Mouse (Mus musculus): ENCODE data around the gene Tbx10. TPM values are rescaled to one million over a fixed set of nuclear protein-coding genes. Genes with fewer than 3 reads are reported as not detected.
"Not testable (repeated sequence)": the region's sequence is repeated elsewhere in the genome, so short reads cannot be mapped to it uniquely, and the experiment has no call there.

Gene Tbx10
- total and polyA plus RNA-seq, 2 experiments from 2014 or later = not detected

DNA sequence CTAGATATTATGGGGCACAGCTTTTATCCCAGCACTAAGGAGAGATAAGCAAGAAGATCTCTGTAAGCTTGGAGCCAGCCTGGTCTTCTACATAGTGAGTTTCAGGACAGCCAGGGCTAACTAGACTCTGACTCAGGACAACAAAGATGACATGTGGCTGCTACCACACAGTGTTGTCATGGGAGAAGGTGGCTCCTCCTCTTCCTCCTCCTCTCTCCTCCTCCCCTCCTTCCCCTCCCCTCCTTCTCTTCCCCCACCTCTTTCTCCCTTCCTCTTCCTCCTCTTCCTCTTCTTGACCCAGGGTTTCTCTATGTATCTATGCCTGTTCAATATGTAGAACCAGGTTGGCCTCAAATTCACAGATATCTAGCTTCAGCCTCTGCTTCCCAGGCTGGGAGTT is 41.1 kb upstream of the Tbx10 start:
- Histone ChIP-seq H3K4me2 (ENCODE audit: low read depth) (no peak overlapping the region), H3K4me3 (ENCODE audit: low read depth, low read length) (no peak overlapping the region), H3K27ac (ENCODE audit: low read depth, low read length) (no peak overlapping the region), H3K9me3 (ENCODE audit: low read length) (no peaks in the 10 kb centered on the region), H3K9ac (no peak overlapping the region), H3K36me3 (ENCODE audit: insufficient read depth) (no peaks in the 10 kb centered on the region), H3K27me3 (ENCODE audit: insufficient read depth, low read length) (no peaks in the 10 kb centered on the region; the same call in 1 of the 2 replicates), H3K4me1 (ENCODE audit: insufficient read depth) (no peaks in the 10 kb centered on the region)
- ATAC-seq (no peak), DNase-seq (no peak)
- TF ChIP-seq CTCF (IDR thresholded peaks at IDR 0.05; ENCODE audit: low read depth) = no peak

DNA sequence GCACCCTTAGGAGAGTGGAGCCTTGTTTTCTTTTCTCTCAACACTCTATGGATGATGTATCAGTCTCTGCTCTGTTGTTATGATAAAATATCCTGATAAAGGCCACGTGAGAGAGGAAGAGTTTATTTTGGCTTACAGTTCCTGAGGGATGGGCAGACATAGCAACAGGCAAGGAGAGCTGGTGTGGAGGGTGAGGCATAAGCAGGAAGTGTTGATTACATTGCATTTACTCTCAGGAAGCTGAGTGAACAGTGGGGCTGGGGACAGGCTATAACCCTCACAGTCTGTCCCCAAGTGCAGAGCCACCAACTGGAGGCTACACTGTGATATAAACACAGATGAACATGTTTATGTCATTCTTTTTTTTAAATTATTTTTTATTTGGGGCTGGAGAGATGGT is 40.5 kb upstream of the Tbx10 start:
- ATAC-seq = no peak

DNA sequence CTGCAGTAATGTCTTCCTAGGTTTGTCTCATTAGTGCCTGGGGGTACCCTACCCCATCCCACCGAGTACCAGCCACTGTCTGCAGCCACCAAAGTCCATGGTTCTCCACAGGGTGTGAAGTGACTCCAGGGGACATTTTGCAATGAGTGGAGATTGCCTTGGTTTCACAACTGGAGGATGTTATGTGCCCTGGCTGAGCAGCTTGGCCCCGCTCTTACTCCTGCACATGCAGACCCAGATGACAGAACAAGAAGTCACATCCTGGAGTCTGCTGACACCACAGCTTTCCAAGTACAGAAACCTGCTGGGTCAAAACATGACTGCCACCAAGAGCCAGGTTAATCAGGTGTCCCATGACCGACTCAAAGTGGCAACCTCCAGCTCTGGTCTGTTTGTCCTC is 37.5 kb upstream of the Tbx10 start:
- ATAC-seq (no peak), DNase-seq (no peak)
- Histone ChIP-seq H3K27me3 (ENCODE audit: insufficient read depth, low read length) (no peaks in the 10 kb centered on the region; the same call in 1 of the 2 replicates), H3K9me3 (ENCODE audit: low read length) (no peaks in the 10 kb centered on the region), H3K9ac (no peak overlapping the region), H3K36me3 (ENCODE audit: insufficient read depth) (no peaks in the 10 kb centered on the region), H3K4me2 (ENCODE audit: low read depth) (no peak overlapping the region), H3K4me3 (ENCODE audit: low read depth, low read length) (no peak overlapping the region), H3K4me1 (ENCODE audit: insufficient read depth) (no peaks in the 10 kb centered on the region), H3K27ac (ENCODE audit: low read depth, low read length) (no peak overlapping the region)
- TF ChIP-seq CTCF (IDR thresholded peaks at IDR 0.05; ENCODE audit: low read depth) = no peak
- WGBS = 80% methylated on average over 3 of the region's 3 CpGs

More for the DNA sequence above, 40.5 kb upstream of the Tbx10 start:
- no peaks in the 10 kb centered on the region for H3K9me3 ChIP-seq (ENCODE audit: low read length)
- no peak overlapping the region for H3K4me2 ChIP-seq (ENCODE audit: low read depth)
- WGBS = 48% methylated on average over 1 of the region's 1 CpGs
- TF ChIP-seq CTCF (IDR thresholded peaks at IDR 0.05; ENCODE audit: low read depth) = no peak
- H3K27ac ChIP-seq (ENCODE audit: low read depth, low read length) = no peak overlapping the region
- H3K36me3 ChIP-seq (ENCODE audit: insufficient read depth) = no peaks in the 10 kb centered on the region
- H3K9ac ChIP-seq = no peak overlapping the region
- DNase-seq = no peak
- H3K27me3 ChIP-seq (ENCODE audit: insufficient read depth, low read length) = no peaks in the 10 kb centered on the region; the same call in 1 of the 2 replicates
- no peaks in the 10 kb centered on the region for H3K4me1 ChIP-seq (ENCODE audit: insufficient read depth)
- H3K4me3 ChIP-seq (ENCODE audit: low read depth, low read length) = no peak overlapping the region

DNA sequence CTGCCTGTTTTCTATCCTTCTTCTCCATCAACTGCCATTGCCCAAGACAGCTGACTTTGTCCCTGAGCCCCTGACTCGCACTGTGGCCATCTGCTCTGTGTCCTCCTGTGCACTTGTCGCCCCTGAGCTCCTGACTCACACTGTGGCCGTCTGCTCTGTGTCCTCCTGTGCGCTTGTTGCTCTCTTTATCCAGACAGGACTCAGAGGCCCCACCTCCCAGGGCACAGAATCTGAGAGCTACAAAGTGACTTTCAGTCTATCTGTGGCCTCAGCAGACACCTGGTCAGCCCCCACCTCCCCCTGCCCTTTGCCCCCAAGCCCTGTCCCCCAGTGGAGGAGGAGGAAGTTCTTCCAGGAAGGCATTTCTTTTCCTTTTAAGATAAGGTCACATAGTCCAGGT is 36.7 kb upstream of the Tbx10 start:
- Histone ChIP-seq H3K36me3 (ENCODE audit: insufficient read depth) (no peaks in the 10 kb centered on the region), H3K27me3 (ENCODE audit: insufficient read depth, low read length) (no peaks in the 10 kb centered on the region; the same call in 1 of the 2 replicates), H3K4me3 (ENCODE audit: low read depth, low read length) (no peak overlapping the region), H3K4me2 (ENCODE audit: low read depth) (no peak overlapping the region), H3K9ac (no peak overlapping the region), H3K4me1 (ENCODE audit: insufficient read depth) (no peaks in the 10 kb centered on the region), H3K9me3 (ENCODE audit: low read length) (no peaks in the 10 kb centered on the region), H3K27ac (ENCODE audit: low read depth, low read length) (no peak overlapping the region)
- TF ChIP-seq CTCF (IDR thresholded peaks at IDR 0.05; ENCODE audit: low read depth) = no peak
- DNase-seq = no peak
- ATAC-seq = no peak
- WGBS = 61% methylated on average over 4 of the region's 4 CpGs

DNA sequence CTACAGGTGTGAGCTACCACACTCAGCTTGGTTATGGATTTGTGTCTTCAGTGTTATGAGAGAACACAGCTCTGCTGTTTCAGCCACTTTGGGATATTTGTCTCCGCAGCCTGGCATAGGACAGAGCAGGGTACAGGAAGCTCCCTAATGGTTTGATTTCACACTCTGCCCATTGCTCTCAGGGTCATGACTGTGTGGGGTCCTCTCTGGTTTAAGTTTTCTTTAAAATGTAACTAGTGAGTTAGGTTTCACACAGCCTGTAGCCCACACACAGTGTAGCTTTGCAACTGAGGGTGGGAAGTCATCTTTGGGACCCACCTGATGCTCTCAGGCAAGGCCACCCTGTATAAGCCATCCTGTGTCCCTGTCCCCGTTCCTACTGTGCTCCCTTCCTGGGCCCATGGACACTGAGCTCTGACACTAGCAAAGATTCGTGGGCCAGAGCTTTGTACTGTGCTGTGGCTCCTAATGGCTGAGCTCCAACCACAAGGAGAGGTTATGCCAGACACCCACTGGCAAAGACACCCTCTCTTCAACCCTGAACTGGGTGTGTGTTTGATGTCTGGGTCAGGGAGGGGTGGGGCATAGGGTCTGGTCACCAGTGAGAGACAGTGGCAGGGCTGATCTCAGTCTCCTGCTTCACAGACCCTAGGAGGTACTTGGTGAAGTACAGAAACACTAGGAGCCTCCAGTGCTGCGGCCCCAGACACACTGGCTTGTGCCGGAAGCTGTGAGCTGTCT is 35.1 kb upstream of the Tbx10 start:
- H3K36me3 ChIP-seq (ENCODE audit: insufficient read depth); H3K4me2 ChIP-seq (ENCODE audit: low read depth); H3K27ac ChIP-seq (ENCODE audit: low read depth, low read length); H3K9me3 ChIP-seq (ENCODE audit: low read length); DNase-seq; H3K4me1 ChIP-seq (ENCODE audit: insufficient read depth); ATAC-seq; H3K27me3 ChIP-seq (ENCODE audit: insufficient read depth, low read length); H3K9ac ChIP-seq; H3K4me3 ChIP-seq (ENCODE audit: low read depth, low read length): not testable (repeated sequence)
- WGBS = 77% methylated on average over 5 of the region's 5 CpGs

DNA sequence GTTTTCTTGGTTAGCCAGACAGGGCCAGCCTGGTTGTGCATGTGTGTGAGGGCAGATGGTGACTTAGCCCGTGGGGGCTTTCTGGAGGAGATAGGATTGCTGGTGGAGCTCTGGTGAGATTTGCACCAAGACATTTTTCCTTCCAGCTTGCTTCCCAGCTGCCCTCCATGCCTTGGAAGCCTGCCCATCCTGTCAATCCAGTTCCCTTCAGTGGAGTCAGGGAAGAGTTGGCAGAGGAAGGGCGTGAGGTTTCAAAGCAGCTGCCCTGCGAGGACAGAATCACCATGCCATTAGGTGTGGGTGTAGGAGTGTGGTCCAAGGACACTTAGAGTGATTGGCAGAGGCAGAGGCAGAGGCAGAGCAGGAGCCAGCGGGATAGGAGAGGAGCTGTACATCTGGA is 34.1 kb upstream of the Tbx10 start, which contains the start of gene Aldh3b3:
TSS of gene Aldh3b3 (plus strand) at position 176 of the 400 bp plus-strand sequence.
- DNase-seq (no peak), ATAC-seq (no peak)
- Histone ChIP-seq H3K4me1 (ENCODE audit: insufficient read depth) (no peaks in the 10 kb centered on the region), H3K4me2 (ENCODE audit: low read depth) (no peak within 1 kb of the TSS), H3K27ac (ENCODE audit: low read depth, low read length) (no peak within 1 kb of the TSS), H3K9me3 (ENCODE audit: low read length) (no peaks in the 10 kb centered on the region), H3K27me3 (ENCODE audit: insufficient read depth, low read length) (no peaks in the 10 kb centered on the region; the same call in 1 of the 2 replicates), H3K9ac (no peak within 1 kb of the TSS), H3K4me3 (ENCODE audit: low read depth, low read length) (no peak within 1 kb of the TSS), H3K36me3 (ENCODE audit: insufficient read depth) (no peaks in the 10 kb centered on the region)
- TF ChIP-seq CTCF (IDR thresholded peaks at IDR 0.05; ENCODE audit: low read depth) = no peak
- WGBS = 57% methylated on average over 4 of the region's 4 CpGs

DNA sequence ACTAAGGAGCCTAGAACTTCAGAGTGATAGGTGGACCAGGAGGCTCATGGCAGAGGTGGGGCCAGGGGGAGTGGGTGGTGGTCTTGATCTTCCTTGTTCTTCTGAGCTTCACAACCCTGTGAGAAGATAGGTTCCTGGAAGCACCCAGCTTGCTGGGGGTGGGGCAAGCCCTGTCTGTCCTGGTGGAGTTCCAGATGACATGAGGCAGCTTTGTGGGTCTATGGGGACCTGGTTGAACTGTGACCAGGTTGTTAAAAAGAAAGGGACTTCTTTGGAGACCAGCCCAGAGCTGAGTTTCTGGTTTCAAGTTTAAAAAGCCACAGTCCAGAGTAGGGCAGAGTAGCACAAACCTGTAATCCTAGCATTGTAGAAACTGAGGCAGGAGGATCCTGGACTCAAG is 33.5 kb upstream of the Tbx10 start:
- H3K36me3 ChIP-seq (ENCODE audit: insufficient read depth) = no peaks in the 10 kb centered on the region
- no peak overlapping the region for H3K9ac ChIP-seq
- no peak overlapping the region for H3K4me2 ChIP-seq (ENCODE audit: low read depth)
- no peaks in the 10 kb centered on the region for H3K4me1 ChIP-seq (ENCODE audit: insufficient read depth)
- ATAC-seq = no peak
- TF ChIP-seq CTCF (IDR thresholded peaks at IDR 0.05; ENCODE audit: low read depth) = no peak
- DNase-seq = no peak
- no peaks in the 10 kb centered on the region for H3K9me3 ChIP-seq (ENCODE audit: low read length)
- no peak overlapping the region for H3K27ac ChIP-seq (ENCODE audit: low read depth, low read length)
- no peaks in the 10 kb centered on the region; the same call in 1 of the 2 replicates for H3K27me3 ChIP-seq (ENCODE audit: insufficient read depth, low read length)
- H3K4me3 ChIP-seq (ENCODE audit: low read depth, low read length) = no peak overlapping the region
